Mouse (Mus musculus): ENCODE measurements at regions not wholly inside any gene's neighbourhood (a gene's known extent, or its start where the extent isn't known, plus 50 kb on each side); places are given as distances from the start of the nearest gene placed in this dataset.

- TF ChIP-seq CTCF (IDR thresholded peaks at IDR 0.05; ENCODE audit: low read depth, low read length) (no peak), POLR2A (IDR thresholded peaks at IDR 0.05; ENCODE audit: extremely low read depth, insufficient read depth, low read length) (no peak)
Measured at GRCm38 (mm10) chr1:185802156-185802555, 315.0 kb downstream of the Lyplal1 start.

All from liver, adult 2 months (tissue).